Mouse (Mus musculus): Measurements from ENCODE around the gene Bcas2. TPM values are rescaled to one million over a fixed set of nuclear protein-coding genes. Genes with fewer than 3 reads are reported as not detected.
"Not testable (repeated sequence)": the region's sequence is repeated elsewhere in the genome, so short reads cannot be mapped to it uniquely, and the experiment has no call there.

Gene Bcas2
- polyA plus RNA-seq, 1 experiment from 2014 or later = 274 TPM

GRCm38 (mm10) chr3:103179527-103179926 is 8.1 kb downstream of the Bcas2 start:
- Histone ChIP-seq H3K4me1 (ENCODE audit: control insufficient read depth, insufficient read depth, low read length) (no peaks in the 10 kb centered on the region), H3K36me3 (ENCODE audit: control insufficient read depth, insufficient read depth, low read length) (peaks cover 14% of the 10 kb centered on the region; the same call in 1 of the 2 replicates), H3K4me2 (ENCODE audit: low read depth, severe bottlenecking) (no peak overlapping the region), H3K4me3 (ENCODE audit: low read depth, low read length) (no peak overlapping the region), H3K27ac (replicated peaks; ENCODE audit: low read depth, low read length) (no peak overlapping the region), H3K9me3 (ENCODE audit: control insufficient read depth, low read length) (no peaks in the 10 kb centered on the region), H3K9ac (ENCODE audit: low read length) (no peak overlapping the region), H3K27me3 (ENCODE audit: control insufficient read depth, insufficient read depth, low read length) (no peaks in the 10 kb centered on the region)
- no peak for ATAC-seq (ENCODE audit: insufficient number of reproducible peaks, low FRiP score, low TSS enrichment, low read depth)
- 91% methylated on average over 9 of the region's 9 CpGs for WGBS
- no peak for DNase-seq (ENCODE audit: low spot score)

DNA sequence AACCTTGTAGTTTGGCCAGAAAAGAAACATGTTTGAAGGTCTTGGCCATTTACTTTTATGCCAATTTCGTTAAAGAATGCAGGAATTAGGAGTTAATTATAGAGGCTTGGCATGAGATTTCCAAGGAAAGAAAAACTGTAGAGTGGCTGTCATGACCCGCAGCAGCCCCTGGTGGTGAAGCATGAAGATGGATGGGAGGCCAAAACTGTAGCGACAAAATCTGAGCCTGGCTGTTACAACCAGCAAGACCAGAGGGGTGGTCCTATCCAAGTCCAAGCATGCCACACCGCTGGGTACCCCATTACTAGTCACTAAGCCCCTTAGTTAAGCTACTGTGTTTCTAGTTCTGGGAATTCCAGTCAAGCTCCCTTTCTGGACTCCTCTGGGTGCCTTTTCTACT is 9.7 kb downstream of the Bcas2 start:
- Histone ChIP-seq H3K4me3 (ENCODE audit: low read depth, low read length) (no peak overlapping the region), H3K4me1 (ENCODE audit: control insufficient read depth, insufficient read depth, low read length) (no peaks in the 10 kb centered on the region), H3K4me2 (ENCODE audit: low read depth, severe bottlenecking) (no peak overlapping the region), H3K9me3 (ENCODE audit: control insufficient read depth, low read length) (no peaks in the 10 kb centered on the region), H3K36me3 (ENCODE audit: control insufficient read depth, insufficient read depth, low read length) (peaks cover 6% of the 10 kb centered on the region; the same call in 1 of the 2 replicates), H3K9ac (ENCODE audit: low read length) (no peak overlapping the region), H3K27me3 (ENCODE audit: control insufficient read depth, insufficient read depth, low read length) (no peaks in the 10 kb centered on the region), H3K27ac (replicated peaks; ENCODE audit: low read depth, low read length) (no peak overlapping the region)
- DNase-seq (ENCODE audit: low spot score) = no peak
- no peak for ATAC-seq (ENCODE audit: insufficient number of reproducible peaks, low FRiP score, low TSS enrichment, low read depth)
- WGBS = 54% methylated on average over 4 of the region's 4 CpGs

DNA sequence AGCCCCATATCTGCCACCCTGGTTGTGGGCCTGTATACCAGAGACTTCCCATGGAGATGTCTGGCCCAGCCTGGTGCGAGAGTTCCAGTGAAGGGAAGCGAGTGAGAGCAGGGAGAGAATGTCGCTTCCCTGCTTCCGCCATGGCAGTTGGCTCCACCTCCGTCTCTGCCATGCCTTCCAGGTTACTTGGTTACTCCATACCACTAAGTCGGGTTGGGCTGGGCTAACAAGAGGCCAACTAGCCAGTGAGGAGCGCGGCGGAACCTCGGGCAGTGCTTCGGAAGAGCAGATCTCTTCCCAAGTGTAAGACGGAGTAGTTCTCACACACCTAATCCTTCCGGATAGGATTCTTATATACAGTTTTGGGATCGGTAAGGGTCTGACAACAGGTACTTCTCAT is 11.4 kb downstream of the Bcas2 start:
- no peak overlapping the region for H3K9ac ChIP-seq (ENCODE audit: low read length)
- peaks cover 2% of the 10 kb centered on the region; the same call in 1 of the 2 replicates for H3K36me3 ChIP-seq (ENCODE audit: control insufficient read depth, insufficient read depth, low read length)
- H3K4me3 ChIP-seq (ENCODE audit: low read depth, low read length) = no peak overlapping the region
- WGBS = 87% methylated on average over 14 of the region's 14 CpGs
- H3K27ac ChIP-seq (replicated peaks; ENCODE audit: low read depth, low read length) = no peak overlapping the region
- H3K9me3 ChIP-seq (ENCODE audit: control insufficient read depth, low read length) = no peaks in the 10 kb centered on the region
- no peak overlapping the region for H3K4me2 ChIP-seq (ENCODE audit: low read depth, severe bottlenecking)
- no peaks in the 10 kb centered on the region for H3K4me1 ChIP-seq (ENCODE audit: control insufficient read depth, insufficient read depth, low read length)
- DNase-seq (ENCODE audit: low spot score) = no peak
- no peaks in the 10 kb centered on the region for H3K27me3 ChIP-seq (ENCODE audit: control insufficient read depth, insufficient read depth, low read length)
- no peak for ATAC-seq (ENCODE audit: insufficient number of reproducible peaks, low FRiP score, low TSS enrichment, low read depth)

GRCm38 (mm10) chr3:103184467-103184866 is 13.0 kb downstream of the Bcas2 start:
- not testable (repeated sequence) for H3K27me3 ChIP-seq (ENCODE audit: control insufficient read depth, insufficient read depth, low read length); H3K36me3 ChIP-seq (ENCODE audit: control insufficient read depth, insufficient read depth, low read length); H3K27ac ChIP-seq (replicated peaks; ENCODE audit: low read depth, low read length); H3K4me1 ChIP-seq (ENCODE audit: control insufficient read depth, insufficient read depth, low read length); H3K9me3 ChIP-seq (ENCODE audit: control insufficient read depth, low read length); ATAC-seq (ENCODE audit: insufficient number of reproducible peaks, low FRiP score, low TSS enrichment, low read depth); H3K9ac ChIP-seq (ENCODE audit: low read length); DNase-seq (ENCODE audit: low spot score); H3K4me3 ChIP-seq (ENCODE audit: low read depth, low read length); H3K4me2 ChIP-seq (ENCODE audit: low read depth, severe bottlenecking)

DNA sequence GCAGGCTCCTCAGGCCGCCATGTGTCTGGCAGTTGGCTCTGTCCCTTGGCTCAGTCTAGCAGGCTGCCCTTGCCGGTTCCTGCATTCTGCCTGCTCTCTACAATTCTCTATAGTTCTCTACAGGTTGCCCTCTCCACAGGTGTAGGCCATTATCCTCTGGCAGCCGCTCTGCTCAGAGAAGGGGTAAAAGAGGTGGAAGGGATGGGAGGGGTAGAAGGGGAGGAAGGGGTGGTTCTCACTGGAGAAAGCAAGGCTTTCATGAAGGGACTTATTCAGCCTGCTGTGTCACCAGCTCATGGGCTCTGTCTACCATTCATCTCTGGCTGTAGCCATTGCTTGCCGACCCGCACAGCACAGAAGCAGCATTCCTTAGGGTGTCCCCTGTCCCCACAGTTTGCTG is 17.0 kb downstream of the Bcas2 start:
- Histone ChIP-seq H3K4me3 (ENCODE audit: low read depth, low read length) (no peak overlapping the region), H3K27ac (replicated peaks; ENCODE audit: low read depth, low read length) (no peak overlapping the region)

DNA sequence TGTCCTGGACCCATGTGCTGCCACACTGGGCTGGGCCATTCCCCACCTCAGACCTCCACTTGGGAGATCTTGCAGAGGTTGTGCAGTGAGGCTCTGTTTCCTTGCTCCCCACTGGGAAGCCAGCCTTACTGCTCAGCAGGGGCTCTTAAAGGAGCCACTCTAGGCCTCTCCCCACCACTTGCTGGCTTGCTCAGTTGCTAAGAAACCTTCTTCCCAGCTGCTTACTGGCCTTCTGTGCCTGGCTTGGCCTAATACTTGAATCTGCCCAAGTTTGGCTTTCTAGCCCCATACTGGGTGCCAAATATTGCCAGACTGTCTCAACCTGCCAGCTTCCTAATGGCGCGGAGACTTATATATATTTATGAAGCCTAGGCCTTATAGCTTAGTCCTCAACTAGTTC is 17.4 kb downstream of the Bcas2 start:
- no peak overlapping the region for H3K27ac ChIP-seq (replicated peaks; ENCODE audit: low read depth, low read length)
- no peaks in the 10 kb centered on the region for H3K27me3 ChIP-seq (ENCODE audit: control insufficient read depth, insufficient read depth, low read length)
- DNase-seq (ENCODE audit: low spot score) (no peak), ATAC-seq (ENCODE audit: insufficient number of reproducible peaks, low FRiP score, low TSS enrichment, low read depth) (no peak)
- H3K4me2 ChIP-seq (ENCODE audit: low read depth, severe bottlenecking) = no peak overlapping the region
- no peak overlapping the region for H3K9ac ChIP-seq (ENCODE audit: low read length)
- no peaks in the 10 kb centered on the region; the same call in 1 of the 2 replicates for H3K9me3 ChIP-seq (ENCODE audit: control insufficient read depth, low read length)
- no peak overlapping the region for H3K4me3 ChIP-seq (ENCODE audit: low read depth, low read length)
- no peaks in the 10 kb centered on the region for H3K36me3 ChIP-seq (ENCODE audit: control insufficient read depth, insufficient read depth, low read length)
- H3K4me1 ChIP-seq (ENCODE audit: control insufficient read depth, insufficient read depth, low read length) = no peaks in the 10 kb centered on the region
- WGBS = 91% methylated on average over 2 of the region's 2 CpGs

More for the DNA sequence above, 17.0 kb downstream of the Bcas2 start:
- ATAC-seq (ENCODE audit: insufficient number of reproducible peaks, low FRiP score, low TSS enrichment, low read depth) (no peak), DNase-seq (ENCODE audit: low spot score) (no peak)
- H3K4me2 ChIP-seq (ENCODE audit: low read depth, severe bottlenecking) = no peak overlapping the region
- H3K9ac ChIP-seq (ENCODE audit: low read length) = no peak overlapping the region
- H3K9me3 ChIP-seq (ENCODE audit: control insufficient read depth, low read length) = no peaks in the 10 kb centered on the region; the same call in 1 of the 2 replicates
- H3K36me3 ChIP-seq (ENCODE audit: control insufficient read depth, insufficient read depth, low read length) = no peaks in the 10 kb centered on the region
- H3K27me3 ChIP-seq (ENCODE audit: control insufficient read depth, insufficient read depth, low read length) = no peaks in the 10 kb centered on the region
- H3K4me1 ChIP-seq (ENCODE audit: control insufficient read depth, insufficient read depth, low read length) = no peaks in the 10 kb centered on the region
- WGBS = 58% methylated on average over 5 of the region's 5 CpGs

DNA sequence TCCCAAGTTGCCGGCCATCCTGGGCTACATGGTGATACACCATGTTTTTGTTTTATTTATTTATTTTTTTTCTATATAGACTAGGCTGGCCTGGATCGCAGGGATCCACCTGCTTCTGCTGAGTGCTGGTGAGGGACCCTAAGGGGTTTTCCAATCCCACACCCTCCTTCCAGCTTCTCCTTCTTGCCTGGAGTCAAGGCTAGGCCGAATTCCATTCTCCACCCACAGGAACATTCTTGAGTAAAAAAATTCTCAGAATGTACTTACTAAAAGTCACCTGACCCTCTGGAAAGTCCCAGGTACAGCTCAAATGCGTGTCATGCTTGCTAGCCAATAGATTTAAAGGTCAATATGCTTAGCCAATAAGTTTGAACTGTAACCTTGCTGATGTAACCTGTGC is 20.7 kb downstream of the Bcas2 start:
- Histone ChIP-seq H3K9me3 (ENCODE audit: control insufficient read depth, low read length) (no peaks in the 10 kb centered on the region; the same call in 1 of the 2 replicates), H3K36me3 (ENCODE audit: control insufficient read depth, insufficient read depth, low read length) (no peaks in the 10 kb centered on the region), H3K27me3 (ENCODE audit: control insufficient read depth, insufficient read depth, low read length) (no peaks in the 10 kb centered on the region), H3K4me1 (ENCODE audit: control insufficient read depth, insufficient read depth, low read length) (no peaks in the 10 kb centered on the region), H3K27ac (replicated peaks; ENCODE audit: low read depth, low read length) (no peak overlapping the region), H3K4me3 (ENCODE audit: low read depth, low read length) (no peak overlapping the region), H3K9ac (ENCODE audit: low read length) (no peak overlapping the region), H3K4me2 (ENCODE audit: low read depth, severe bottlenecking) (no peak overlapping the region)
- ATAC-seq (ENCODE audit: insufficient number of reproducible peaks, low FRiP score, low TSS enrichment, low read depth) (no peak), DNase-seq (ENCODE audit: low spot score) (no peak)
- 91% methylated on average over 4 of the region's 4 CpGs for WGBS

DNA sequence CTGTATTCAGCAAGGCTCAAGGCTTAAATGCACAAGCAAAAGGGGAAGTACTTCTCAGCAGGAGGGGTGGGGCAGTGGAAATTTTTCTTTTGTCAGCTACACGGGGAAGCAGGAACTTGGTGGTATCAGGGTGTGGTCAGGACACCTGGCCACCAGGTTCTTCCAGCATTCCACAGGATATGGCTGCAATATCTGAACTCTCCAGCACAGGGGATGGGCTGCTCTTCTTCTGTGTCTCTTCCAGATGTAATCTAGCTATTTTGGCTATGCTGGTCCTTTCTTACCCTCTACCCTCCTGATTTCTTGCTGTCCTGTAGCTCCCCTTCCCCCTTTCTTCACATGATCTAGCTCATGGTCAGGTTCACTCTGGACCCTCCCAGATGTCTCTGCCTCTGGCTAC is 21.7 kb downstream of the Bcas2 start:
- no peaks in the 10 kb centered on the region for H3K27me3 ChIP-seq (ENCODE audit: control insufficient read depth, insufficient read depth, low read length)
- ATAC-seq (ENCODE audit: insufficient number of reproducible peaks, low FRiP score, low TSS enrichment, low read depth) (no peak), DNase-seq (ENCODE audit: low spot score) (no peak)
- no peaks in the 10 kb centered on the region for H3K4me1 ChIP-seq (ENCODE audit: control insufficient read depth, insufficient read depth, low read length)
- no peaks in the 10 kb centered on the region for H3K36me3 ChIP-seq (ENCODE audit: control insufficient read depth, insufficient read depth, low read length)
- H3K4me2 ChIP-seq (ENCODE audit: low read depth, severe bottlenecking) = no peak overlapping the region
- 61% methylated on average over 1 of the region's 1 CpGs for WGBS
- H3K9ac ChIP-seq (ENCODE audit: low read length) = no peak overlapping the region
- no peak overlapping the region for H3K4me3 ChIP-seq (ENCODE audit: low read depth, low read length)
- H3K27ac ChIP-seq (replicated peaks; ENCODE audit: low read depth, low read length) = no peak overlapping the region
- no peaks in the 10 kb centered on the region; the same call in 1 of the 2 replicates for H3K9me3 ChIP-seq (ENCODE audit: control insufficient read depth, low read length)

- no peak overlapping the region for H3K4me3 ChIP-seq (ENCODE audit: low read depth, low read length)
- no peaks in the 10 kb centered on the region for H3K27me3 ChIP-seq (ENCODE audit: control insufficient read depth, insufficient read depth, low read length)
- ATAC-seq (ENCODE audit: insufficient number of reproducible peaks, low FRiP score, low TSS enrichment, low read depth) = no peak
- H3K4me1 ChIP-seq (ENCODE audit: control insufficient read depth, insufficient read depth, low read length) = no peaks in the 10 kb centered on the region
- DNase-seq (ENCODE audit: low spot score) = no peak
- H3K36me3 ChIP-seq (ENCODE audit: control insufficient read depth, insufficient read depth, low read length) = no peaks in the 10 kb centered on the region
- H3K27ac ChIP-seq (replicated peaks; ENCODE audit: low read depth, low read length) = no peak overlapping the region
- no peak overlapping the region for H3K9ac ChIP-seq (ENCODE audit: low read length)
- no peak overlapping the region for H3K4me2 ChIP-seq (ENCODE audit: low read depth, severe bottlenecking)
- no peaks in the 10 kb centered on the region; the same call in 1 of the 2 replicates for H3K9me3 ChIP-seq (ENCODE audit: control insufficient read depth, low read length)
- WGBS = 80% methylated on average over 7 of the region's 7 CpGs
These were observed 24.9 kb downstream of the Bcas2 start for GRCm38 (mm10) chr3:103196320-103196823.

Measured in limb, embryonic 11.5 days (tissue).